Mouse (Mus musculus): ENCODE measurements around the gene Washc4. TPM values are rescaled to one million over a fixed set of nuclear protein-coding genes. Genes with fewer than 3 reads are reported as not detected.
A peak's percentile ranks its signal among the peaks of the same experiment; 100 is the strongest.

Gene Washc4
- polyA plus RNA-seq, 1 experiment, result 4.0 TPM

DNA sequence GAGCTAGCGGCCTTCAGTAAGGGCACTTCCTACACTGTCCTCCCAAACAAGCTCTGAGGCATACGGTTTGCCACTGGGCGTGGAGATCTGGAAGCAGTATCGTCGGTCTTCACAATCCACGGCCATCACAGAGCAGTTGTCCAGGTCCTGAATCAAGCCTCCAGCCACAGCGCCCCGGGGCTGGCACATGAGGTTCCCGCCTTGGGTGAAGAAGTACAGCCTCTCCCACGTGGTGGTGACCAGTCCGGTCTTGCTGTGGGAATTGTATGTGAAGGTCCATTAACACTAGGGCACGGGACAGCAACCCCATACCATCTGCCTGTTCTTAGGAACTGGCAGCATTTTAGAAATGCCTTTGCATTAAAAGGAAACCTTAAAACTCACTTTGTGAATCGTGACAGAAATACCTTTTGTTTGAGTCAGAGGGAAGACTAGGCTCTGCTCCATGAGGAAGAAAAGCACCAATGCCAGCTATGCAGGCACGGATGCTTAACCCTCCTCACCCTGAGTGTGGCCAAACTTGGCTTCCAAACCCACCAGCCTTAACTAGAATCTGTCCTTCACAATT lies 69.2 kb downstream of the Washc4 start:
- TF ChIP-seq CTCF (conservative IDR thresholded peaks at IDR 0.05; ENCODE audit: insufficient read depth, insufficient read length, low read depth, low read length) (no peak), POLR2A (IDR thresholded peaks at IDR 0.05; ENCODE audit: low read depth, low read length) (no peak)
- H3K36me3 ChIP-seq (ENCODE audit: control insufficient read depth, insufficient read depth, low read length), result peaks cover 1% of the 10 kb centered on the region; the same call in 1 of the 2 replicates
- H3K4me1 ChIP-seq (ENCODE audit: control insufficient read depth, insufficient read depth, low read length), result no peaks in the 10 kb centered on the region
- no peak overlapping the region for H3K4me3 ChIP-seq (ENCODE audit: insufficient read depth, low read depth, low read length)
- no peaks in the 10 kb centered on the region for H3K27me3 ChIP-seq (replicated peaks; ENCODE audit: control insufficient read depth, insufficient read depth, low read length)
- DNase-seq, result no peak
- 86% methylated on average over 14 of the region's 14 CpGs for WGBS
- no peak overlapping the region for H3K27ac ChIP-seq (ENCODE audit: insufficient read depth, low read depth, low read length)

DNA sequence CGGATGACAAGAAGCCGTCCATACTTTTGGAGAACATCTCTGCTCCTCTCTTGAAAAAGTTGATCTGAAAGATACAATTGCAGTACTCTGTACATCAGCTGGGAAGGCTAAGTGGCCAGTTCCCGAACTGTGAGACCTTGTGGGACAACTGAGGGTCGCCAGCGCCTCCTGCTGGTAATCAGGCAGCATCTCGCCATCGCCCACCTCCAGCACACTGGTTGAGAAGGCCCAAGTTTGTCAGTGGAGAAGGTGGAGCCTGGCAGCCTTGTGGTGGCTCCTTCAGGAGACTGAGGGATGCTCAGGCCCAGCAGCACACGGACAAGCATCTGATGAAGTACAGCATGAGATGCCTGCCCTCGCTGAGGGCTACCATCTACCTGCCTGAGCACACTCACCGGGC lies 73.8 kb downstream of the Washc4 start:
- H3K27me3 ChIP-seq (replicated peaks; ENCODE audit: control insufficient read depth, insufficient read depth, low read length), result no peaks in the 10 kb centered on the region
- no peaks in the 10 kb centered on the region for H3K4me1 ChIP-seq (ENCODE audit: control insufficient read depth, insufficient read depth, low read length)
- TF ChIP-seq POLR2A (IDR thresholded peaks at IDR 0.05; ENCODE audit: low read depth, low read length), result no peak
- TF ChIP-seq CTCF (conservative IDR thresholded peaks at IDR 0.05; ENCODE audit: insufficient read depth, insufficient read length, low read depth, low read length), result peak; percentile 59
- no peaks in the 10 kb centered on the region for H3K36me3 ChIP-seq (ENCODE audit: control insufficient read depth, insufficient read depth, low read length)
- DNase-seq, result peak; percentile 18
- H3K27ac ChIP-seq (ENCODE audit: insufficient read depth, low read depth, low read length), result no peak overlapping the region
- H3K4me3 ChIP-seq (ENCODE audit: insufficient read depth, low read depth, low read length), result no peak overlapping the region
- WGBS, result 72% methylated on average over 10 of the region's 10 CpGs

DNA sequence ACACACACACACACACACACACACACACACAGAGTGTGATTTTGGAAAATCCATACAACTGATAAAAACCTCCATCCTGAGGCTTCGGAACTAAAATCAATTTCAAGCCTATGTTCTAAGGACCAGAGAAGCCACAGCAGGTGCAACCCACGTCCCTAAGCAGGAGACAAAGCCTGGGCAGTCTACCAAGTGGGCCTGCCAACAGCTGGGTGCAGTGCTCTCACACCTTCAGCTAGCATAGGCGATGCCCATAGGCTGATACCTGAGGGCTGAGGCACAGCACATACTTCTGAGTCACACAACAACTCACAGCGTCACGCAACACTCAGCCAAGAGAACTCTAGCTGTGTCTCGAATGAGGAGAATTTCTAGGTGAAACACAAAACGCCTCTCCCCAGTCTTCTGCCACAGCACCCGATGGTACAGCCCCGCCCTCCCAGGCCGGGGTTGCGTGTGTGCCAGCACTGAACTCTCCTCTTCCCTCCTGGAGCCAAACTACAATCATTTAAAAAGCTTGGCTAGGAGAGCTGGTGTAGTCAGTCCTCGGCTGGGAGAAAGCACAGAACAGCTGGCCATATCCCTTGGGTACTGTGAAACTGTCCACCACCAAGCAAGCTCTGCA lies 75.4 kb downstream of the Washc4 start:
- no peaks in the 10 kb centered on the region for H3K4me1 ChIP-seq (ENCODE audit: control insufficient read depth, insufficient read depth, low read length)
- H3K27ac ChIP-seq (ENCODE audit: insufficient read depth, low read depth, low read length), result no peak overlapping the region
- DNase-seq, result peak; percentile 23
- H3K36me3 ChIP-seq (ENCODE audit: control insufficient read depth, insufficient read depth, low read length), result no peaks in the 10 kb centered on the region
- no peaks in the 10 kb centered on the region for H3K27me3 ChIP-seq (replicated peaks; ENCODE audit: control insufficient read depth, insufficient read depth, low read length)
- TF ChIP-seq POLR2A (IDR thresholded peaks at IDR 0.05; ENCODE audit: low read depth, low read length) (no peak), CTCF (conservative IDR thresholded peaks at IDR 0.05; ENCODE audit: insufficient read depth, insufficient read length, low read depth, low read length) (no peak)
- WGBS, result 73% methylated on average over 12 of the region's 12 CpGs
- H3K4me3 ChIP-seq (ENCODE audit: insufficient read depth, low read depth, low read length), result no peak overlapping the region

DNA sequence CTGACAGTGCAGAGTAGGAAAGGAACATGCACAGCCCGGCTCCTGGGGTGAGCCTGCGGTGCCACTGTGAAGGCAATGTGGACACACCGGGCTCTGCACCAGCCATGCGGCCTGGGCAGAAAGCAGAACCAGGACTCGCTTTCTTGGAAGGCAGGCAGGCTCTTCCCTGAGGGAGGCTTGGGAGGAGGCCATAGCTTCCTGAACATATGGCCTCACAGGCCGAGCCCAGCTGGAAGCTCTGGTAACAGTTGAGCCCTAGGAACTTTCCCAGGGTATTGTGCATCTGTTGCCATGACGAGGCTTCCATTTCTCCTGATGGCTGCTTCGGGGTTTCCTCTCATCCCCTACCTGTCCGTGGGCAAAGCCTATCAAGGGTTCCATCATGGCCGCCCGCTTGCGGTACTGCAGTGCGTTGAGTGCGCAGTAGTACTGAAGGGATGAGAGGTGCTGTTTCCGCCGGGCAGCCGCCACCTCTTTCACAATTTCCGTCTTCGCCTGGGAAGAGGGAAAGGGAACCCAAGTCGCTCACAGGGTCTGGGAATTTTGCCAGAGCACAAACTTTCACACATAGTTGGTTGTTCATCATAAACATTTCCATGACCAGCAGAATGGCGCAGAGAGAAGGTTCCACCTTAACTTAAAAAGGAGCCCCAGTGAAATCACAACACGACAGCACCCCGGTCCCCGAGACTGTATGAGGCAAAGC lies 77.0 kb downstream of the Washc4 start:
- Histone ChIP-seq H3K27me3 (replicated peaks; ENCODE audit: control insufficient read depth, insufficient read depth, low read length) (no peaks in the 10 kb centered on the region), H3K4me3 (ENCODE audit: insufficient read depth, low read depth, low read length) (no peak overlapping the region), H3K4me1 (ENCODE audit: control insufficient read depth, insufficient read depth, low read length) (no peaks in the 10 kb centered on the region), H3K36me3 (ENCODE audit: control insufficient read depth, insufficient read depth, low read length) (no peaks in the 10 kb centered on the region; the same call in 1 of the 2 replicates), H3K27ac (ENCODE audit: insufficient read depth, low read depth, low read length) (no peak overlapping the region)
- WGBS, result 94% methylated on average over 24 of the region's 24 CpGs
- TF ChIP-seq POLR2A (IDR thresholded peaks at IDR 0.05; ENCODE audit: low read depth, low read length) (no peak), CTCF (conservative IDR thresholded peaks at IDR 0.05; ENCODE audit: insufficient read depth, insufficient read length, low read depth, low read length) (no peak)
- no peak for DNase-seq

DNA sequence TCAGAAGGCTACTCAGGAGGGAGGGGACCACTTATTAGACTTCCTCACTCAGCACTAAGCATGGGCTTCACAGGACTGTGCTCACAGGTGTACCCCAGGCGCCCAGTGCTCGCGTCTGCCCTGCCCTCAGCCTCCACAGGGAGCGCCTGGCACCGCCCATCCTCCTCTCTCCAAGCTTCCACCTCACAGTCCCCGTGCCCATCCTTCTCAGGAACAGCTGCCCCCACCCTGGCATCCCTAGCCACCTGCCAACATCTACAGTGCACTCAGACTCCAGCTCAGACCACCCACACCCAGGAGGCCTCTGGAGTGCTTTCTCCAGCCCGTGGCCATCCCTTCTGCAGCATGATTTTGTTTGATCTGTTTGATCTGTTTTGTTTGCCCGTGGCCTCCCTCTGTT lies 80.5 kb downstream of the Washc4 start:
- 80% methylated on average over 8 of the region's 8 CpGs for WGBS
- no peak overlapping the region for H3K27ac ChIP-seq (ENCODE audit: insufficient read depth, low read depth, low read length)
- DNase-seq, result no peak

DNA sequence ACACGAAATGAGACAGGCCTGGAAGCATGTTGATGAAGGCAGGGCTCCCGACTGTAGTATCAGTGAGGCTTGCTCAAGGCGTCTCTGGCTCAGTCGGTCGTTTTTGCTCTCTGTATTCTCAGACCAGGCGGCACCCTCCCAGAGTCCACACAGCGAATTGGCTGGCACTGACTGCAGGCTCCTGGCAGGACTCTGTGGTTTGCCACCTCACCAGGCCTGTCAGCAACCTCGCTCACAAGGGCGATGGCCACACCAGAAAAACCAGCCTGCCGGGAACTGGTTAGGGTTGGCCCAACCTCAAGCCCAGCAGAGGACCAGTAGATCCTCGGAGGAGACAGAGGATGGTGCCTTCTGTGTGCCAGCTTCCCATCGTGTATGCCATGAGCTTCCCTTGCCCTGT lies 81.3 kb downstream of the Washc4 start:
- no peaks in the 10 kb centered on the region for H3K27me3 ChIP-seq (replicated peaks; ENCODE audit: control insufficient read depth, insufficient read depth, low read length)
- H3K36me3 ChIP-seq (ENCODE audit: control insufficient read depth, insufficient read depth, low read length), result no peaks in the 10 kb centered on the region; the same call in 1 of the 2 replicates
- no peak overlapping the region for H3K27ac ChIP-seq (ENCODE audit: insufficient read depth, low read depth, low read length)
- 94% methylated on average over 12 of the region's 12 CpGs for WGBS
- no peak for DNase-seq
- H3K4me3 ChIP-seq (ENCODE audit: insufficient read depth, low read depth, low read length), result no peak overlapping the region
- H3K4me1 ChIP-seq (ENCODE audit: control insufficient read depth, insufficient read depth, low read length), result 0 out of 2 replicates have a peak, but pooled peaks cover 3% of the 10 kb centered on the region
- TF ChIP-seq POLR2A (IDR thresholded peaks at IDR 0.05; ENCODE audit: low read depth, low read length), result no peak
- TF ChIP-seq CTCF (conservative IDR thresholded peaks at IDR 0.05; ENCODE audit: insufficient read depth, insufficient read length, low read depth, low read length), result no peak

More for the DNA sequence above, 80.5 kb downstream of the Washc4 start:
- no peaks in the 10 kb centered on the region for H3K4me1 ChIP-seq (ENCODE audit: control insufficient read depth, insufficient read depth, low read length)
- no peaks in the 10 kb centered on the region; the same call in 1 of the 2 replicates for H3K36me3 ChIP-seq (ENCODE audit: control insufficient read depth, insufficient read depth, low read length)
- TF ChIP-seq POLR2A (IDR thresholded peaks at IDR 0.05; ENCODE audit: low read depth, low read length) (no peak), CTCF (conservative IDR thresholded peaks at IDR 0.05; ENCODE audit: insufficient read depth, insufficient read length, low read depth, low read length) (no peak)
- no peak overlapping the region for H3K4me3 ChIP-seq (ENCODE audit: insufficient read depth, low read depth, low read length)
- H3K27me3 ChIP-seq (replicated peaks; ENCODE audit: control insufficient read depth, insufficient read depth, low read length), result no peaks in the 10 kb centered on the region

DNA sequence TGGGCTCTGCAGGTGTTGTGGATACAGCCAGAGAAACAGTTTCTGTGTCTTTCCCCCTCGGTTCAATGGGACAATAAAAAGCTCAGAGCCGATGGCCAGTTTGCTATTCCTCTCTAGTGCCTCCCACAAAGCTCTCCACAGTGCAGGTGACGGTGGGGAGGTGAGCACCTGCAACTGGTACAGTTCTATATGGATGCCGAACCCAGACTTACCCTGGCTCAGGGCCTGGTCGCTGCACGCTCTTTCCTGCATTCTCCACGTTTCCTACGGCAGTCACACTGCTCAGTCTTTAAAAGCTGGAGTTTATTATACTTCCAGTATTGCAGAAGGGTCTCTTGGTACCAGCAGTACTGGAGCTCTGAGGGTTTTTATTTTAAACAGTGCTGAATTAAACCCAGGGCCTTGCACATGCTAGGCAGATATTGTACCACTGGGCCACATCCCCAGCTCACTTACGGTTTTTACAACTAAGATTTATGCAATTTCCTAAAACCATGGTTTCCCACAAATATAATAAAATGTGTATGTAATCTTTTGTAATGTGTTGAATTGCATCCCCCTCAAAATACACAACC lies 83.6 kb downstream of the Washc4 start:
- no peak overlapping the region for H3K27ac ChIP-seq (ENCODE audit: insufficient read depth, low read depth, low read length)
- 0 out of 2 replicates have a peak, but pooled peaks cover 4% of the 10 kb centered on the region for H3K4me1 ChIP-seq (ENCODE audit: control insufficient read depth, insufficient read depth, low read length)
- H3K27me3 ChIP-seq (replicated peaks; ENCODE audit: control insufficient read depth, insufficient read depth, low read length), result no peaks in the 10 kb centered on the region
- no peak for DNase-seq
- H3K36me3 ChIP-seq (ENCODE audit: control insufficient read depth, insufficient read depth, low read length), result no peaks in the 10 kb centered on the region; the same call in 1 of the 2 replicates
- WGBS, result 94% methylated on average over 9 of the region's 9 CpGs
- no peak for TF ChIP-seq POLR2A (IDR thresholded peaks at IDR 0.05; ENCODE audit: low read depth, low read length)
- no peak for TF ChIP-seq CTCF (conservative IDR thresholded peaks at IDR 0.05; ENCODE audit: insufficient read depth, insufficient read length, low read depth, low read length)
- H3K4me3 ChIP-seq (ENCODE audit: insufficient read depth, low read depth, low read length), result no peak overlapping the region
